9 mouse cellular contexts compared by ENCODE assay signal in the genomic region with DNA sequence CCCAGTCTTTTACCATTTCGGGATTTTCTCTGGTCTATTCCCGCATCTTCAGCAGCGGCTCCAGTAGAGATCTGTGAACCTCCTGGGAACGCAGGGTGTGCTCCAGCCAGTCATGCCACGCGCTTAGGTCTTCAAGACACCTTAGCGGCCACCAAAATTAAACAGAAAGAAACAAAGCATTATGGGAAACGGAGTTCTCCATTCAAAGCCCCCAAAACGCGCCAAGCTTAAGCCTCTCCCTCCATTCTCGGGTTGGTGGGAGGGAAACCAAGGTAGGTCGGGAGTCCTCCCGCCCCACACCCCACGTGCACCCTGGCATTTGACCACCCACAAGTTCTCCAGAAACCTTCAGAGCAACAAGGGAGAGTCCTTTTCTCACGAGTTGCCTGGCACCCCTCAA. TPM values are rescaled to one million over a fixed set of nuclear protein-coding genes. Genes with fewer than 3 reads are reported as not detected.
DNase-seq lines count a peak whose midpoint lies in the region; ATAC-seq and TF ChIP-seq lines count a peak whose summit lies in the region.
"Had no signal": no experiment of that assay in that cellular context is flagged by ENCODE, and none has a peak within 500 bp of the region (broad histone marks: within the 10 kb centered on the region; RNA-seq: fewer than 3 reads in every experiment).

No protein-coding gene starts in this region.

- H3K4me2 ChIP-seq in midbrain, embryonic 13.5 days (replicated peaks), result peak overlapping the region; percentile 90

- intact Hi-C loops in gastrocnemius, adult 2 months (cut with DNase I), result no loop called here

- H3K4me3 ChIP-seq in gastrocnemius, adult 2 months, result peak overlapping the region; percentile 61
- peak overlapping the region; percentile 48 for H3K4me3 ChIP-seq in midbrain, embryonic 13.5 days (replicated peaks)

- H3K9me3 ChIP-seq in midbrain, embryonic 13.5 days, result no peaks in the 10 kb centered on the region

- peak; percentile 28 to 48; a peak in 2 of 4 replicates for ATAC-seq in hematopoietic stem cell, adult 5-6 weeks (replicated peaks in 1 of 2; ENCODE audit: insufficient read depth in 1 of 2, low FRiP score in 2 of 2, low TSS enrichment in 1 of 2, low read depth in 1 of 2, poor library complexity in 2 of 2, severe bottlenecking in 2 of 2)
- no peak for ATAC-seq in midbrain, embryonic 13.5 days

- no peaks in the 10 kb centered on the region for H3K36me3 ChIP-seq in midbrain, embryonic 13.5 days

- TF ChIP-seq CTCF in gastrocnemius, adult 2 months (IDR thresholded peaks at IDR 0.05), result no peak

- WGBS in midbrain, embryonic 13.5 days, result 16% methylated on average over 15 of the region's 15 CpGs

- H3K27me3 ChIP-seq in midbrain, embryonic 13.5 days, result peaks cover 14% of the 10 kb centered on the region; the same call in 1 of the 2 replicates

- H3K27ac ChIP-seq in gastrocnemius, adult 2 months, result no peak overlapping the region
- H3K27ac ChIP-seq in midbrain, embryonic 13.5 days, result no peak overlapping the region

- peaks cover 4% of the 10 kb centered on the region; the same call in 1 of the 2 replicates for H3K4me1 ChIP-seq in midbrain, embryonic 13.5 days (replicated peaks)

- DNase-seq in gastrocnemius, adult 2 months, result no peak
- DNase-seq in gastrocnemius, postnatal 4 days (ENCODE audit: low spot score in 2 of 2), result no peak
- peak; percentile 63 for DNase-seq in ES-CJ7 (ENCODE audit: low read depth, low spot score)
- DNase-seq in urinary bladder, adult 2 months (ENCODE audit: low spot score), result no peak
- no peak for DNase-seq in left cerebral cortex, adult 8-10 months (ENCODE audit: low spot score in 2 of 2)
- no peak for DNase-seq in layer of hippocampus, postnatal 14 days (ENCODE audit: low spot score in 2 of 2)

- peak overlapping the region; percentile 59; the same call in 1 of the 2 replicates for H3K9ac ChIP-seq in midbrain, embryonic 13.5 days (replicated peaks)

RNA-seq across cellular contexts. Expression of gene Ccdc160, which starts 47.2 kb away (rescaled TPM):
- total RNA-seq in gastrocnemius, adult 2 months (2021), result under 1 TPM; 0.14 to 0.26 TPM
- total RNA-seq in gastrocnemius, postnatal 4 days (2021), result under 1 TPM; 0.18 to 0.34 TPM
- total RNA-seq in hematopoietic stem cell, adult 5-6 weeks (2017), result 0.25 and 1.3 TPM in 2 replicates
- polyA plus RNA-seq in midbrain, embryonic 13.5 days (2015; fragmentation: Nextera tagmentation; extraction: Ambion mirVana), result 4.9 TPM in 2 replicates
- polyA plus RNA-seq in urinary bladder, adult 2 months (2012; rRNA removed), result 1.5 and 1.8 TPM in 2 replicates
- total RNA-seq in left cerebral cortex, adult 8-10 months (2022), result 1 to 10 TPM; 1.7 to 2.3 (median 1.9) TPM
- total RNA-seq in layer of hippocampus, postnatal 14 days (2021), result 1 to 10 TPM; 2.7 to 3.5 TPM
- polyA plus RNA-seq: large intestine, adult 2 months had no signal
